Mouse (Mus musculus) heart, adult 8-10 months (tissue): ENCODE measurements around the gene Arhgef6. TPM values are rescaled to one million over a fixed set of nuclear protein-coding genes. Genes with fewer than 3 reads are reported as not detected.

ENCODE experiments used
- DNase-seq: peaks from one replicate; pipeline ENCODE4 v3.0.0; 2022; ENCODE audit warnings: low spot score
- total RNA-seq, 4 experiments: library from RNA; stranded (reverse); gene quantifications; 2 replicates each; pipeline ENCODE4 v1.2.4; 2022

The Arhgef6 gene
- total RNA-seq, 4 experiments from 2014 or later: 60.5 to 71.3 (median 67.7) TPM

GRCm38 (mm10) chrX:57303188-57303878 is 35.2 kb downstream of the Arhgef6 start:
- DNase-seq: no peak

- no peak for DNase-seq
Measured at GRCm38 (mm10) chrX:57298946-57299345, 39.6 kb downstream of the Arhgef6 start.

GRCm38 (mm10) chrX:57288458-57288857 is 50.1 kb downstream of the Arhgef6 start:
- DNase-seq: no peak

GRCm38 (mm10) chrX:57286281-57286680 is 52.2 kb downstream of the Arhgef6 start:
- DNase-seq: peak; percentile 31

GRCm38 (mm10) chrX:57282184-57282583 is 56.3 kb downstream of the Arhgef6 start:
- DNase-seq: no peak

- peak; percentile 53 for DNase-seq
Measured at GRCm38 (mm10) chrX:57277560-57278335, 60.8 kb downstream of the Arhgef6 start.

GRCm38 (mm10) chrX:57263515-57263914 is 75.0 kb downstream of the Arhgef6 start:
- no peak for DNase-seq

- DNase-seq: no peak
Measured at GRCm38 (mm10) chrX:57260744-57261143, 77.8 kb downstream of the Arhgef6 start.

GRCm38 (mm10) chrX:57253329-57254055 is 85.0 kb downstream of the Arhgef6 start:
- no peak for DNase-seq

- no peak for DNase-seq
Measured at GRCm38 (mm10) chrX:57238572-57238971, 100.0 kb downstream of the Arhgef6 start.

GRCm38 (mm10) chrX:57235982-57236381 is 102.5 kb downstream of the Arhgef6 start:
- DNase-seq: no peak

- no peak for DNase-seq
Measured at GRCm38 (mm10) chrX:57233596-57233995, 104.9 kb downstream of the Arhgef6 start.

- DNase-seq: no peak
Measured at GRCm38 (mm10) chrX:57228178-57228577, 110.4 kb downstream of the Arhgef6 start.

GRCm38 (mm10) chrX:57223301-57223700 is 115.2 kb downstream of the Arhgef6 start:
- peak; percentile 3 for DNase-seq

- no peak for DNase-seq
Measured at GRCm38 (mm10) chrX:57221881-57222280, 116.6 kb downstream of the Arhgef6 start.

GRCm38 (mm10) chrX:57219563-57219962 is 119.0 kb downstream of the Arhgef6 start:
- no peak for DNase-seq

GRCm38 (mm10) chrX:57216271-57216670 is 122.3 kb downstream of the Arhgef6 start:
- DNase-seq: no peak

GRCm38 (mm10) chrX:57215495-57215894 is 123.0 kb downstream of the Arhgef6 start:
- no peak for DNase-seq

- no peak for DNase-seq
Measured at GRCm38 (mm10) chrX:57212862-57213261, 125.7 kb downstream of the Arhgef6 start.

- no peak for DNase-seq
Measured at GRCm38 (mm10) chrX:57211876-57212275, 126.7 kb downstream of the Arhgef6 start, which contains the start of gene Cd40lg. Cd40lg (plus strand) TSS chrX:57212143.

GRCm38 (mm10) chrX:57210591-57210990 is 127.9 kb downstream of the Arhgef6 start:
- DNase-seq: no peak

- DNase-seq: no peak
Measured at GRCm38 (mm10) chrX:57200397-57200796, 138.1 kb downstream of the Arhgef6 start.
